Mouse (Mus musculus): ENCODE data around the gene Msmo1. TPM values are rescaled to one million over a fixed set of nuclear protein-coding genes. Genes with fewer than 3 reads are reported as not detected.

Gene Msmo1
- total RNA-seq, 2 experiments from 2014 or later, result 83.5 to 87.8 TPM

- DNase-seq (ENCODE audit: extremely low spot score in 1 of 2, low spot score in 2 of 2), result no peak
- Histone ChIP-seq H3K27ac (no peak overlapping the region), H3K4me3 (no peak overlapping the region)
- TF ChIP-seq CTCF (IDR thresholded peaks at IDR 0.05), result no peak
- intact Hi-C loops (cut with DNase I), result no loop called here
Observed at GRCm38 (mm10) chr8:64707481-64707880, 26.1 kb downstream of the Msmo1 start.

- intact Hi-C loops (cut with DNase I), result no loop called here
- no peak for DNase-seq (ENCODE audit: extremely low spot score in 1 of 2, low spot score in 2 of 2)
- H3K4me3 ChIP-seq, result no peak overlapping the region
- H3K27ac ChIP-seq, result no peak overlapping the region
- TF ChIP-seq CTCF (IDR thresholded peaks at IDR 0.05), result no peak
Observed at GRCm38 (mm10) chr8:64703191-64703590, 30.4 kb downstream of the Msmo1 start.

- Histone ChIP-seq H3K27ac (peak within 1 kb of the TSS; percentile 99), H3K4me3 (peak within 1 kb of the TSS; percentile 89)
- peak; percentile 70 for TF ChIP-seq CTCF (IDR thresholded peaks at IDR 0.05)
- intact Hi-C loops (cut with DNase I), result loop anchor here (1.0 to 10.0 kb wide), 3 partner anchors 34 to 668 kb away; no protein-coding TSS in a partner anchor
- DNase-seq (ENCODE audit: extremely low spot score in 1 of 2, low spot score in 2 of 2), result peak; percentile 89 to 92
Observed at GRCm38 (mm10) chr8:64692651-64693201, 40.9 kb downstream of the Msmo1 start, which contains the start of gene Cpe. Gene Cpe, minus strand, starts transcription at chr8:64693054.

DNA sequence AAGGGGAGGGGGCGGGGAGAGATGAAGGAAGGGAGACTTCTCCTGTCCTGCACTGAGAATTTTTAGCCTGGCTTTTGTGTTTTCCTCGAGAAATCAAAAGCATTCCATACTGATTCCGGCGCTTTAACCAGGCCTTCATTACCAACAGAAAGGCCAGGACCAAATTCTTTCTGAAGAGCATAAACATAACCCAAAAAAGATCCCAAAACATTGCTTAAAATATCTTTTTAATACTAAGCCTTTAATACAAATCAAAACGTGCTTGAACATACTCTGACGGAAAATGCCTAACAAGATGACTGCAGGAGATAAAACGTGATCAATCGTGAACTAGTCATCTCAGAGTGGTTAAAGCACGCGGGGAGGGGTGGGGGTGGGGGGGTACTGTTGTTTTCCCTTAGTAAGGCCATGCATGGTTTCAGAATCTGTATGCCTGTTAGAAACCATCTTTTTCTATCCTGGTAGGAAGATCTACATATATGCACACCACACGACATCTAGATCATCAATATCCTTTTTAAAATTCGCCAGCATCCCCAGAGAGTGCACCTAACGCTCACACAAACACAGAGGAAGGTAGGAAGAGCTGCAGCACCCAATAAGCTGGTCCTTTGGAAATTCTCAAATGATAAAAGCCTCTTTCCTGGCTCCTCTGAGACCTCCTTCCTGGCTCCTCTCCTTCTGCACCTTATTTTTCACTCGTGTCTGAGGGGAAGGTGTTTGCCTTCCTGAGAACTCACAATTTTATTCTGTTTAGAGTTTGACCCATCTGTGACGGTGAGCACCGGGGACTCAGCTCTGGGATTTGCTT is 41.8 kb downstream of the Msmo1 start:
- DNase-seq (ENCODE audit: extremely low spot score in 1 of 2, low spot score in 2 of 2), result no peak
- intact Hi-C loops (cut with DNase I), result loop anchor here (1.0 to 10.0 kb wide), 4 partner anchors 33 to 667 kb away; no protein-coding TSS in a partner anchor
- Histone ChIP-seq H3K4me3 (peak overlapping the region; percentile 89), H3K27ac (peak overlapping the region; percentile 99)
- no peak for TF ChIP-seq CTCF (IDR thresholded peaks at IDR 0.05)

DNA sequence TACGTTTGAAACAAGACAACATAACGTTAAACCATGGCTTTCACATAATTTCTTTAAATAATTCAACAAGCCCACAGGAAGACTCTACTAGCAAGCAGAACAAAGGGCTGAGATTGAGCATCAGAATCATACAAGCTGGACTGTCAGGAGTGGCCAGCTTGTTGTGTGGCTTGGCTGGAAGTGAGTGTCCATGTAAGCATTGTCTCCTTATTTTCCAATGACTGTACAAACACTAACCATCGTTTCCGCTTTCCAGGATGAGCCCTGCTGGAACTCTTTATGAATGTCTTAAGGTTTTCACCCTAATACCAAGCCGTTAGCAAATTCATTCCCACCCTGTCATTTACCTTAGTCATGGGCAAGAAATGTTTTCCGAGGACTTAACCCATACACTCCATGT is 42.7 kb downstream of the Msmo1 start:
- intact Hi-C loops (cut with DNase I), result loop anchor here (2.0 to 10.0 kb wide), 2 partner anchors 250 to 666 kb away; no protein-coding TSS in a partner anchor
- DNase-seq (ENCODE audit: extremely low spot score in 1 of 2, low spot score in 2 of 2), result no peak
- Histone ChIP-seq H3K4me3 (peak overlapping the region; percentile 89), H3K27ac (peak overlapping the region; percentile 99)
- TF ChIP-seq CTCF (IDR thresholded peaks at IDR 0.05), result no peak

- no peak; the same call in 1 of the 2 replicates for TF ChIP-seq CTCF (IDR thresholded peaks at IDR 0.05)
- peak overlapping the region; percentile 89 for H3K4me3 ChIP-seq
- DNase-seq (ENCODE audit: extremely low spot score in 1 of 2, low spot score in 2 of 2), result no peak
- intact Hi-C loops (cut with DNase I), result loop anchor here (2.0 to 10.0 kb wide), 2 partner anchors 250 to 666 kb away; no protein-coding TSS in a partner anchor
- peak overlapping the region; percentile 99 for H3K27ac ChIP-seq
Observed at GRCm38 (mm10) chr8:64690306-64690705, 43.3 kb downstream of the Msmo1 start.

DNA sequence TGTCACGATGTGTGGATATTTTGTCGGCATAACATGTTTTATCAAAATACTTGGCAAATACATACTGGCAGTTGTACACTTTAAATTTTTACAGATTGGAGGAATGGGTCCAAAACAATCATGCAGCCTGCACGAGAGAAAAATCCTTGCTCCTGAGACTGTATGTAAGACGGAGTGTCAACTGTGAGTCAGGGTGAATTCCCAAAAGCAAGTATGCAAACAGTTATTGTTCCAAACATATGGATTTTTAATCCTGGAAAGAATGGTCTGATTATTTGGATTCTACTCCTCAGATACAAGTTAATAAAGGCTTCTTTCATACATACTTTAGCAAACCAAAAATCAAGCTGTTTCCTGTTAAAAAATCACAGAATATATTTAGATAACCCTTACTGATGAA is 44.9 kb downstream of the Msmo1 start:
- no peak for TF ChIP-seq CTCF (IDR thresholded peaks at IDR 0.05)
- H3K27ac ChIP-seq, result peak overlapping the region; percentile 40; the same call in 1 of the 2 replicates
- no peak for DNase-seq (ENCODE audit: extremely low spot score in 1 of 2, low spot score in 2 of 2)
- no peak overlapping the region for H3K4me3 ChIP-seq
- intact Hi-C loops (cut with DNase I), result no loop called here

- intact Hi-C loops (cut with DNase I), result no loop called here
Observed at GRCm38 (mm10) chr8:64688161-64688560, 45.4 kb downstream of the Msmo1 start.

GRCm38 (mm10) chr8:64682501-64682900 is 51.1 kb downstream of the Msmo1 start:
- no peak for DNase-seq (ENCODE audit: extremely low spot score in 1 of 2, low spot score in 2 of 2)
- Histone ChIP-seq H3K27ac (no peak overlapping the region), H3K4me3 (no peak overlapping the region)
- intact Hi-C loops (cut with DNase I), result no loop called here
- TF ChIP-seq CTCF (IDR thresholded peaks at IDR 0.05), result no peak

More at GRCm38 (mm10) chr8:64688161-64688560, 45.4 kb downstream of the Msmo1 start:
- TF ChIP-seq CTCF (IDR thresholded peaks at IDR 0.05), result no peak
- Histone ChIP-seq H3K27ac (peak overlapping the region; percentile 21; the same call in 1 of the 2 replicates), H3K4me3 (no peak overlapping the region)
- no peak for DNase-seq (ENCODE audit: extremely low spot score in 1 of 2, low spot score in 2 of 2)

- TF ChIP-seq CTCF (IDR thresholded peaks at IDR 0.05), result peak; percentile 16
- DNase-seq (ENCODE audit: extremely low spot score in 1 of 2, low spot score in 2 of 2), result no peak
- no peak overlapping the region for H3K27ac ChIP-seq
Observed at GRCm38 (mm10) chr8:64676381-64676780, 57.2 kb downstream of the Msmo1 start.

DNA sequence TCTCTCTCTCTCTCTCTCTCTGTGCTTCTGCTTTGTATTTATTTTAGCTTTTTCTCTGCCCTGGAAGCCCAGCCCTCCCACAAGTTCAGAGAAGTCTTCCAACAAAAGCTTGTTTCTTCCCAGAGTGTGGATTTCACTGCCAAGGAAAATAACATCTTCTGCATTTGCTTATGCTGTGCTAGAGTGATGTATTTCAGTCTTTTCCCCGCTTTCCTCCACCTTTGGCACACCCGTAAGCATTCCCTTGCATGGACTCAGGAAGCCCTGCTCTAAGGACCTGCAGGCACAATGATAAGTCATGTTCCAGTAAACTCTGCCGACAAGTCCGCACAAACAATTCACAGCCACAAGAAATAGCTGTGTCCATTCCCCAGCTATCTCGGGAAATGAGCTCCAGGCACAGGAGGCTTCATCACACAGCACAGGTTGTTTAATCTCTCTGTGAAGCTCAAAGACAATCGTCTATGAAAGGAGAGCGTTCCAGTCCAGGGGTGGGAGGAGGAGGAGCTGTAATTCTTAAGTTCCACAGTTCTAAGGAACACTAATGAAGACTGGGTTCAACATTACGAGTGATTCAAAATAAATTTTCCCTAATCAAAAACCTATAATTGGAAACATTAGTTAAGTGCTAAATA is 58.5 kb downstream of the Msmo1 start:
- TF ChIP-seq CTCF (IDR thresholded peaks at IDR 0.05), result no peak
- intact Hi-C loops (cut with DNase I), result no loop called here
- H3K27ac ChIP-seq, result peak overlapping the region; percentile 66

More at GRCm38 (mm10) chr8:64676381-64676780, 57.2 kb downstream of the Msmo1 start:
- intact Hi-C loops (cut with DNase I), result no loop called here
- no peak overlapping the region for H3K4me3 ChIP-seq

GRCm38 (mm10) chr8:64672920-64673319 is 60.7 kb downstream of the Msmo1 start:
- TF ChIP-seq CTCF (IDR thresholded peaks at IDR 0.05), result no peak
- H3K27ac ChIP-seq, result no peak overlapping the region; the same call in 1 of the 2 replicates
- DNase-seq (ENCODE audit: extremely low spot score in 1 of 2, low spot score in 2 of 2), result no peak
- no peak overlapping the region for H3K4me3 ChIP-seq
- intact Hi-C loops (cut with DNase I), result no loop called here

More for the DNA sequence above, 58.5 kb downstream of the Msmo1 start:
- no peak overlapping the region for H3K4me3 ChIP-seq
- DNase-seq (ENCODE audit: extremely low spot score in 1 of 2, low spot score in 2 of 2), result no peak

Data from left cerebral cortex, adult 2 months (tissue).